Mouse (Mus musculus) olfactory bulb, adult 2 months (tissue): Measurements from ENCODE around the gene Rsrc1.

Source experiments
- CTCF ChIP-seq: fragments of 200-500 bp; IDR thresholded peaks from 2 replicates; pipeline ENCODE4 v1.5.1; 2012; ENCODE audit warnings: low read depth, mild to moderate bottlenecking, low read length, moderate library complexity; ENCODE audit not compliant: insufficient read depth
- POLR2A ChIP-seq: fragments of 200-500 bp; IDR thresholded peaks from 2 replicates; pipeline ENCODE4 v1.6.1; 2012; ENCODE audit warnings: mild to moderate bottlenecking, low read depth, low read length, moderate library complexity; ENCODE audit not compliant: insufficient read depth

GRCm38 (mm10) chr3:67084742-67085141 lies 103.6 kb downstream of the Rsrc1 start:
- no peak for TF ChIP-seq POLR2A
- TF ChIP-seq CTCF = no peak
